Mouse (Mus musculus) ES-E14 (cell line): ENCODE data around the gene Tmco4.

Source experiments
- CHD2 ChIP-seq: IDR thresholded peaks from 2 replicates; pipeline ENCODE4 v1.6.1; 2014; ENCODE audit warnings: mild to moderate bottlenecking, low read depth, low read length, inconsistent platforms
- ZC3H11A ChIP-seq: IDR thresholded peaks from 2 replicates; pipeline ENCODE4 v1.6.1; 2012; ENCODE audit warnings: low read depth, mild to moderate bottlenecking, inconsistent platforms, low read length, borderline replicate concordance

DNA sequence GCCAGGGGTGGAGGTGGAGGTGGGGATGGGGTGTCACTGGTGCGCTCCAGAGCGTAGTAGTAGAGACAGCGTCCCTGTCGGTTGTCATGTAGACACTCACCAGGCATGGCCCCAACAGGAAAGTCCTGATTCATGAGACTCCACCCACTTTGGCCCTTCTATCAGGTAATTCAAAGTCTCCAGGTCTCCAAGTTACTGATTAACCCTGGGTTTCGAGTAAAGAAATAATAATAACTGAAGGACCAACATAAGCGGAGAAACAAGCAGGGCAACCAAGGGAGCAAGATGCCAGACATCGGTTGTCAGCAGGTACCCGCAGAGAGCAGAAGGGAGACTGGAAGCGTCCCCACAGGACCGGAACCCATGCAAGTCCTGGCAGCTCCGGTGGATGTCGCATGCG, 5.8 kb upstream of the Tmco4 start, which contains the start of gene Rnf186:
- no peak for TF ChIP-seq CHD2
- TF ChIP-seq ZC3H11A, result no peak
